Mouse (Mus musculus): ENCODE results near the gene Akna. TPM values are rescaled to one million over a fixed set of nuclear protein-coding genes. Genes with fewer than 3 reads are reported as not detected.
A peak's percentile ranks its signal among the peaks of the same experiment; 100 is the strongest.

Akna gene
- 4.6 and 6.5 TPM in 2 replicates for polyA plus RNA-seq (2015; fragmentation: Nextera tagmentation; extraction: Ambion mirVana)

DNA sequence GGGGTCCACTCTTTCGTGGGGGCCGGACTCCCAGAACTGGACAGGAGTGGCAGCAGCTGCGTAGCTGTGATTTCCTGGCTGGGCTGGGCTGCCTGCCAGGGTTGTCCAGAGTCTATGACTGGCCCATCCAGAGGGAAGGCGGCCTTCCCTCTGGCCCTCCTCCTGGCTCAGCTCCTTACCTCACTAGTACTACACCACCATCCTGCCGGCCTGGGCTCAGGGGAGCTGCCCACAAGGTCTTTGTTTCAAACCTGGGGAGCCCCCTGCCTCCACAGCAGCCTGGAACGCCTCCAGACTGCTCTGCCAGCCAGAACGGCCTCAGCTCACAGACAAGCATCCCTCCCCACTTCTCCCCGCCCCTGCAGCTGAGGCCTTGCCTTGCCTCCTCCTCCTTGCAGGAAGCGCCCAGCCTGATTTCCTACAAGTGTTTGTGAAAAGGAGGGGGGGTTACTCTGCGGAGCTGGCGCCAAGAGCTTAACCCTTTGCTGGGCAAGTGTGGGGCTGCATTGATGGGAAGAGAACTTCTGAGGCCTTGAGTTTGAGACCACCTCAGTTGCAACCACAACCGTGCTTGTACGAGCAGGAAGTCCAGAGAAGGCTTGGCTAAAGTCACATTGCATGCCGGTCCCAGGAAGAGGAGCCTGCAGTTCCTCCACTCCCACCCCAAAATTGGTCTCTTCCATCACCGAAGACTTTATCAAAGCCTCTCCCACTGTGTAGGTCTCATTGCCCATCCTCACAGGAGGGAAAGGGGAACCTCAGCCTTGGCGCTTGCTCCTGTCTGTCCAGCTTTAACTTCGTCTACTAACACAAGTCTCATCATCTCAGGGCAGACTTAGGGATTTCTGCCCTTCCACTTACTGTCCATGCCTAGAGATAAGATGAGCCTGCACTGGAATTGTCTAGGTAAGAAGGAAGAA, at the start of gene Akna:
TSS of gene Akna (minus strand) at position 315 of the 920 bp plus-strand sequence.
- no peaks in the 10 kb centered on the region for H3K9me3 ChIP-seq (ENCODE audit: control insufficient read depth, low read length)

DNA sequence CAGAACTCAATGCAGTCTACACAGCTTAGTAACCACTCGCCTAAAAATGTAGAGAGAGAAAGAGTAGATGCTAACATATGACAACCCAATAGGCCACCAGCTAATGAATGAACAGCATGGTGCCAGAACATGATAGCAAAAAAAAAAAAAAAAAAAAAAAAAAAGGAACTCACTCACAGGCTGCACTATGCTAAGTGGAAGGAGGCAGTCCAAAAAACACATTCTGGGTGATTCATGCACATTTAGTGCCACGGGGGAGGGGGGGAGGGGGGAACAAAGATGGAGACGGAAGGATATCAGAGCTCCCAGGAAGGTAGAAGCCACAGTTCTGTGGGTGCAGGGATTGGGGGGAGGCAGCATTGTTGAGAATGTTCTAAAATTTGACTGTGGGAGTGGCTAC, 49.4 kb upstream of the Akna start:
- Histone ChIP-seq H3K9ac (ENCODE audit: low read depth, low read length) (no peak overlapping the region), H3K27ac (ENCODE audit: low read depth, low read length) (no peak overlapping the region), H3K9me3 (ENCODE audit: control insufficient read depth, low read length) (no peaks in the 10 kb centered on the region; the same call in 1 of the 2 replicates), H3K36me3 (ENCODE audit: control insufficient read depth, insufficient read depth, low read length) (no peaks in the 10 kb centered on the region), H3K4me2 (ENCODE audit: low read length) (no peak overlapping the region), H3K4me3 (ENCODE audit: low read length) (no peak overlapping the region), H3K4me1 (ENCODE audit: control insufficient read depth, insufficient read depth, low read depth, low read length) (no peaks in the 10 kb centered on the region), H3K27me3 (replicated peaks; ENCODE audit: control insufficient read depth, insufficient read depth, low read length) (no peaks in the 10 kb centered on the region)
- no peak for ATAC-seq
- WGBS, result 61% methylated on average over 3 of the region's 3 CpGs

More for the DNA sequence above, at the start of gene Akna:
- H3K27me3 ChIP-seq (replicated peaks; ENCODE audit: control insufficient read depth, insufficient read depth, low read length), result no peaks in the 10 kb centered on the region
- 15% methylated on average over 17 of the region's 17 CpGs for whole genome bisulfite sequencing
- peak; percentile 88 for ATAC-seq
- H3K4me3 ChIP-seq (ENCODE audit: low read length), result peak within 1 kb of the TSS; percentile 18; the same call in 1 of the 2 replicates
- peak within 1 kb of the TSS; percentile 72 for H3K27ac ChIP-seq (ENCODE audit: low read depth, low read length)
- H3K4me1 ChIP-seq (ENCODE audit: control insufficient read depth, insufficient read depth, low read depth, low read length), result peaks cover 35% of the 10 kb centered on the region
- H3K36me3 ChIP-seq (ENCODE audit: control insufficient read depth, insufficient read depth, low read length), result no peaks in the 10 kb centered on the region
- H3K4me2 ChIP-seq (ENCODE audit: low read length), result peak within 1 kb of the TSS; percentile 39
- peak within 1 kb of the TSS; percentile 2 for H3K9ac ChIP-seq (ENCODE audit: low read depth, low read length)

DNA sequence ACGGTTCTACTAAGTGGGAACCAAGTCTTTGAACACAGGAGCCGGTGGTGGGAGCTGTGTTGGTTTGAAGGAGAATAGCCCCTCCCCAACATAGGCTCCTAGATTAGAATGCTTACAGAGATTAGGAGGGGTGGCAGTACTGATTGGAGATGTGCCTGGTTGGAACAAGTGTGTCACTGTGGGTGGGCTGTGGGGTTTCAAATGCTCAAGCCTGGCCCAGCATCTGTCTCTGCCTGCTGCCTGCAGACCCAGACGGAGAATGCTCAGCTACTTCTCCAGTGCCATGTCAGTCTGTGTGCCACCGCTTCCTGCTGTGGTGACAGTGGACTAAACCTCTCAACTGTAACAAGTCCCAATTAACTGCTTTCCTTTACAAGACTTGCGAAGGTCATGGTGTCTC, 47.4 kb upstream of the Akna start:
- WGBS, result 83% methylated on average over 5 of the region's 5 CpGs
- Histone ChIP-seq H3K4me3 (ENCODE audit: low read length) (no peak overlapping the region), H3K27ac (ENCODE audit: low read depth, low read length) (no peak overlapping the region), H3K4me1 (ENCODE audit: control insufficient read depth, insufficient read depth, low read depth, low read length) (no peaks in the 10 kb centered on the region), H3K27me3 (replicated peaks; ENCODE audit: control insufficient read depth, insufficient read depth, low read length) (no peaks in the 10 kb centered on the region), H3K9me3 (ENCODE audit: control insufficient read depth, low read length) (no peaks in the 10 kb centered on the region; the same call in none of the 2 replicates), H3K9ac (ENCODE audit: low read depth, low read length) (no peak overlapping the region), H3K4me2 (ENCODE audit: low read length) (no peak overlapping the region), H3K36me3 (ENCODE audit: control insufficient read depth, insufficient read depth, low read length) (no peaks in the 10 kb centered on the region)
- peak; percentile 44 for ATAC-seq

DNA sequence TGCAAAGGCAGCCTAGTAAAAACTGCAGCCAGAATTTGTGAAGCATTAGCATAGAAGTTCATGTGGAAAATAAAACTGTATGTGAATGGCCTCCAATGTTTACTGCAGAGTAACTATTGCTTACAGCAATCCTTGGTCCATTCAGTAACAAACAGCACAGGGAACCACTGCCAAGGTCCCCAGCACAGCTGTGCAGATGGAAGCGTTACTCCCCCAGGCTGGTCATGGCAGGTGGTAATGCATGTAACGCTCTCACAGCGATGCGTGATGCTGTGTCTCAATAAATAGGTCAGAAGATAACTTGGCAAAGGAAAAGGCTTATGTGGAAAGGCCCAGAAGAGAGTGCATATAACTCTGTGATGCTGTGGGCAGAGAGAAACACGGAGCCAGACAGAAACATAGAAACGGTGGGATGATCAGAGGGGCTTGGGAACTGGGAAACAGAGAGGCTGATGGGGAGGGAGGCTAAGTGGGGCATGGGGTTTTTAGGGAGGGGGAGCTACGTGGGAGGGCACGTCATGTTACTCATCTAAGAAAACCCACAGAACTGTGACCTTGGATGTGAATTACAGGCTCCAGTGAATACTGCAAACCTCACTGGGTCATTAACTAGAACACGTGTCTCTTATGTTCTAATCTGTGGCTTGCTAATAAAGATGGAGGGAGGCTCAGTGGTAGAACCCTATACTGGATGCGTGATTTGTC, 41.4 kb upstream of the Akna start:
- Histone ChIP-seq H3K27ac (ENCODE audit: low read depth, low read length) (peak overlapping the region; percentile 19; the same call in 1 of the 2 replicates), H3K4me2 (ENCODE audit: low read length) (no peak overlapping the region), H3K4me1 (ENCODE audit: control insufficient read depth, insufficient read depth, low read depth, low read length) (peaks cover 4% of the 10 kb centered on the region; the same call in 1 of the 2 replicates), H3K9ac (ENCODE audit: low read depth, low read length) (no peak overlapping the region), H3K36me3 (ENCODE audit: control insufficient read depth, insufficient read depth, low read length) (no peaks in the 10 kb centered on the region), H3K9me3 (ENCODE audit: control insufficient read depth, low read length) (no peaks in the 10 kb centered on the region; the same call in none of the 2 replicates), H3K4me3 (ENCODE audit: low read length) (no peak overlapping the region), H3K27me3 (replicated peaks; ENCODE audit: control insufficient read depth, insufficient read depth, low read length) (no peaks in the 10 kb centered on the region)
- 57% methylated on average over 10 of the region's 10 CpGs for WGBS
- peak; percentile 69 for ATAC-seq

DNA sequence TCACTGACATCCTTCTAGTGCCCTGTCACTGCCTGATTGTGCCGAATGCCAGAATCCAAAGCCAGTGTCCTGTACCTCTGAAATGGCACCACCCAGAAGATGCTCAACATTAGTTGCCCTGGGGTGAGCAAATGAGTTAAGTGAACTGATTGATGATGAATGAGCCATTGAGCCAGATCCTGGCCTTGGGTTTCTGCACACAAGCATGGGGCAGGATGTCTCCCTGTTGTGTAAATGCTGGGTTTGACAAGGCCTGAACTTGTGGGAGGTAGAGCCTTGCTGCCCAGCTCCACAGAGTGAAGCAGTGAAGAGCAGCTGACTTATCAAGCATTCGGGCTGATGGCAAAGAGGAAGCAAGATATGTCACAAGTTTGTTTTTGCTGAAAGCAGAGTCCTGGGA, 39.9 kb upstream of the Akna start:
- H3K27ac ChIP-seq (ENCODE audit: low read depth, low read length), result no peak overlapping the region
- peaks cover 4% of the 10 kb centered on the region; the same call in 1 of the 2 replicates for H3K4me1 ChIP-seq (ENCODE audit: control insufficient read depth, insufficient read depth, low read depth, low read length)
- no peak overlapping the region for H3K9ac ChIP-seq (ENCODE audit: low read depth, low read length)
- 99% methylated on average over 2 of the region's 2 CpGs for WGBS
- no peak overlapping the region for H3K4me2 ChIP-seq (ENCODE audit: low read length)
- H3K27me3 ChIP-seq (replicated peaks; ENCODE audit: control insufficient read depth, insufficient read depth, low read length), result no peaks in the 10 kb centered on the region
- no peak for ATAC-seq
- no peak overlapping the region for H3K4me3 ChIP-seq (ENCODE audit: low read length)
- H3K9me3 ChIP-seq (ENCODE audit: control insufficient read depth, low read length), result no peaks in the 10 kb centered on the region; the same call in 1 of the 2 replicates
- no peaks in the 10 kb centered on the region for H3K36me3 ChIP-seq (ENCODE audit: control insufficient read depth, insufficient read depth, low read length)

DNA sequence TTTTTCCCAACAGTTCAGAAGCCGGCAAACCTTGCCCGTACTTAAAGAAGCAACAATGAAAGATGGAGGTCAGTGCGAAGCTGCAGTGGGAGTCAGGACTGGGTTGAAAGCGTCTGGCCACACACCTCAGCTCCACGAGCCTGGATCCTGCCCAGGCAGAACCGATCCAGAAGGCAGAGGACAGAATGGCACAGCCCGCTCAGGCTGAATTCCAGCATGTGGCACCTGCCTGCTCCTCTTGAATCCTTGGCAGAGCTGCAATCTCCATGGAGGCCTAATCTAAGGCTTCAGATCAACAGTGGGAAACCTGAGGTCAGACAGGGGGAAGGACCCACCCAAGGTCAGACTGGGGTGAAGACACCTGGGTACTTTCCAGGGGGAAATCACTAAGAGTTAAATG, 38.5 kb upstream of the Akna start:
- no peak overlapping the region for H3K4me2 ChIP-seq (ENCODE audit: low read length)
- no peak for ATAC-seq
- peaks cover 8% of the 10 kb centered on the region; the same call in 1 of the 2 replicates for H3K4me1 ChIP-seq (ENCODE audit: control insufficient read depth, insufficient read depth, low read depth, low read length)
- no peaks in the 10 kb centered on the region; the same call in 1 of the 2 replicates for H3K9me3 ChIP-seq (ENCODE audit: control insufficient read depth, low read length)
- no peak overlapping the region for H3K9ac ChIP-seq (ENCODE audit: low read depth, low read length)
- no peaks in the 10 kb centered on the region for H3K36me3 ChIP-seq (ENCODE audit: control insufficient read depth, insufficient read depth, low read length)
- no peak overlapping the region for H3K4me3 ChIP-seq (ENCODE audit: low read length)
- 94% methylated on average over 7 of the region's 7 CpGs for WGBS
- H3K27me3 ChIP-seq (replicated peaks; ENCODE audit: control insufficient read depth, insufficient read depth, low read length), result no peaks in the 10 kb centered on the region
- no peak overlapping the region for H3K27ac ChIP-seq (ENCODE audit: low read depth, low read length)

DNA sequence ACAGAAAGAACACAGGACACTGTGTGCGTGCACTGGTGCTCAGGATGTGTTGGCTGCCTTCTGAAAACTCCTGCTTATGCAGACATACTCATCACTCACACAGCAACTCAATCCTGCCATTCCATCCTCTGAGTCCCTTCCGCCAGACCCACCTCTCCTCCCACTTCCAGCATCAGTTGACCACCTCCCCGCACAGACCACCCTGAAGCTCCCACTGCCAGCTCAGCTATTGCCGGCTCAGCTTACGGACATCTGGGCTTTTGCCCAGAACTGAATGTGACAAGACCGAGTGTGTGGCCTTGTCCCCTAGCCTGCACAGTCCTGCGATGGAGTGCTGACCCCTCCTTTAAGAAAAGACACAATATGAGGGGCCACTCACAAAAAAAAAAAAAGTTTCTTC, 37.1 kb upstream of the Akna start:
- no peak overlapping the region for H3K4me2 ChIP-seq (ENCODE audit: low read length)
- no peaks in the 10 kb centered on the region for H3K36me3 ChIP-seq (ENCODE audit: control insufficient read depth, insufficient read depth, low read length)
- H3K9ac ChIP-seq (ENCODE audit: low read depth, low read length), result no peak overlapping the region
- H3K27me3 ChIP-seq (replicated peaks; ENCODE audit: control insufficient read depth, insufficient read depth, low read length), result no peaks in the 10 kb centered on the region; the same call in 1 of the 2 replicates
- 72% methylated on average over 7 of the region's 7 CpGs for WGBS
- H3K27ac ChIP-seq (ENCODE audit: low read depth, low read length), result no peak overlapping the region
- ATAC-seq, result no peak
- H3K4me3 ChIP-seq (ENCODE audit: low read length), result no peak overlapping the region
- no peaks in the 10 kb centered on the region; the same call in 1 of the 2 replicates for H3K9me3 ChIP-seq (ENCODE audit: control insufficient read depth, low read length)
- peaks cover 8% of the 10 kb centered on the region; the same call in 1 of the 2 replicates for H3K4me1 ChIP-seq (ENCODE audit: control insufficient read depth, insufficient read depth, low read depth, low read length)

DNA sequence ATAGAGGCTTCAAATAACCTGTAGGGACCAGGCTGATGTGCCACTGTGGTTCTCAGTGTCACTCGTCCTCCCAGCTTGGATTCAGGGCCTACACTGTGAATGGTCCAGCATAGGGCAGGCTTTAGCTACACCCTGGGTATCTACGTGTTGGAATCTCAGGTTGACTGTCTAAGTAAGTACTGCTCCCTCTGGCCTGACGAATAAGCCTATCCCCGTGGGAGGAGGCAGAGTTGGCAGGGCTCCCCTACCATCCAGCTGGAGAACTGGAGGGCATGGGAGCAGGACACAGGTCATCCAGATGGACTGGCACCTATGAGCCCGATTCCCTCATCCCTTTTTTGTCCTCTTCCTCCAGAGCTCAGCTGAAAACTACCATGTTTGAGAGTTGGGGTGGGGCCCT, 34.8 kb upstream of the Akna start:
- H3K27me3 ChIP-seq (replicated peaks; ENCODE audit: control insufficient read depth, insufficient read depth, low read length), result no peaks in the 10 kb centered on the region; the same call in 1 of the 2 replicates
- H3K36me3 ChIP-seq (ENCODE audit: control insufficient read depth, insufficient read depth, low read length), result no peaks in the 10 kb centered on the region
- no peak overlapping the region for H3K4me2 ChIP-seq (ENCODE audit: low read length)
- H3K9me3 ChIP-seq (ENCODE audit: control insufficient read depth, low read length), result no peaks in the 10 kb centered on the region; the same call in 1 of the 2 replicates
- no peak overlapping the region for H3K27ac ChIP-seq (ENCODE audit: low read depth, low read length)
- H3K4me1 ChIP-seq (ENCODE audit: control insufficient read depth, insufficient read depth, low read depth, low read length), result peaks cover 4% of the 10 kb centered on the region; the same call in 1 of the 2 replicates
- 85% methylated on average over 5 of the region's 5 CpGs for whole genome bisulfite sequencing
- no peak overlapping the region for H3K9ac ChIP-seq (ENCODE audit: low read depth, low read length)
- ATAC-seq, result 0 out of 2 replicates have a peak, but pooled peaks have one; percentile 4
- no peak overlapping the region for H3K4me3 ChIP-seq (ENCODE audit: low read length)

All from hindbrain, embryonic 16.5 days (tissue).